Mouse (Mus musculus): Measurements from ENCODE around the gene Klf15.

Gene Klf15

GRCm38 (mm10) chr6:90465028-90465640, 2.8 kb downstream of the Klf15 start:
- no peak for DNase-seq (ENCODE audit: low read depth)

- DNase-seq (ENCODE audit: low read depth) = no peak
Observed at GRCm38 (mm10) chr6:90466079-90466478, 3.7 kb downstream of the Klf15 start.

GRCm38 (mm10) chr6:90466847-90467410, 4.6 kb downstream of the Klf15 start:
- DNase-seq (ENCODE audit: low read depth) = no peak

- DNase-seq (ENCODE audit: low read depth) = no peak
Observed at GRCm38 (mm10) chr6:90468216-90468615, 5.8 kb downstream of the Klf15 start.

- no peak for DNase-seq (ENCODE audit: low read depth)
Observed at GRCm38 (mm10) chr6:90469041-90469440, 6.7 kb downstream of the Klf15 start.

- DNase-seq (ENCODE audit: low read depth) = no peak
Observed at GRCm38 (mm10) chr6:90470255-90470654, 7.9 kb downstream of the Klf15 start.

- no peak for DNase-seq (ENCODE audit: low read depth)
Observed at GRCm38 (mm10) chr6:90470947-90471541, 8.7 kb downstream of the Klf15 start.

- no peak for DNase-seq (ENCODE audit: low read depth)
Observed at GRCm38 (mm10) chr6:90472079-90472478, 9.7 kb downstream of the Klf15 start.

- DNase-seq (ENCODE audit: low read depth) = no peak
Observed at GRCm38 (mm10) chr6:90472697-90473096, 10.3 kb downstream of the Klf15 start.

GRCm38 (mm10) chr6:90473630-90474360, 11.4 kb downstream of the Klf15 start:
- no peak for DNase-seq (ENCODE audit: low read depth)

- DNase-seq (ENCODE audit: low read depth) = no peak
Observed at GRCm38 (mm10) chr6:90474361-90474750, 12.0 kb downstream of the Klf15 start.

GRCm38 (mm10) chr6:90475176-90475853, 12.9 kb downstream of the Klf15 start:
- no peak for DNase-seq (ENCODE audit: low read depth)

GRCm38 (mm10) chr6:90475854-90476212, 13.5 kb downstream of the Klf15 start:
- DNase-seq (ENCODE audit: low read depth) = no peak

GRCm38 (mm10) chr6:90476941-90477518, 14.7 kb downstream of the Klf15 start:
- no peak for DNase-seq (ENCODE audit: low read depth)

- DNase-seq (ENCODE audit: low read depth) = no peak
Observed at GRCm38 (mm10) chr6:90484249-90484648, 21.9 kb downstream of the Klf15 start.

- no peak for DNase-seq (ENCODE audit: low read depth)
Observed at GRCm38 (mm10) chr6:90484876-90485275, 22.5 kb downstream of the Klf15 start.

- DNase-seq (ENCODE audit: low read depth) = no peak
Observed at GRCm38 (mm10) chr6:90486176-90486921, 24.0 kb downstream of the Klf15 start, which contains the start of gene Aldh1l1. Gene Aldh1l1 (plus strand): TSS chr6:90486427.

GRCm38 (mm10) chr6:90487531-90487930, 25.2 kb downstream of the Klf15 start:
- DNase-seq (ENCODE audit: low read depth) = no peak

- no peak for DNase-seq (ENCODE audit: low read depth)
Observed at GRCm38 (mm10) chr6:90489532-90489931, 27.2 kb downstream of the Klf15 start.

- no peak for DNase-seq (ENCODE audit: low read depth)
Observed at GRCm38 (mm10) chr6:90490976-90491375, 28.6 kb downstream of the Klf15 start.
